Mouse (Mus musculus): Measurements from ENCODE around the gene Recql.

- TF ChIP-seq MAFK (IDR thresholded peaks at IDR 0.05; ENCODE audit: insufficient read depth, low read depth, low read length), result no peak
- no peak for TF ChIP-seq HCFC1 (IDR thresholded peaks at IDR 0.05; ENCODE audit: borderline replicate concordance, insufficient read depth, low read length)
- no peak for TF ChIP-seq CHD2 (IDR thresholded peaks at IDR 0.05; ENCODE audit: low read depth, low read length)
- TF ChIP-seq ZC3H11A (IDR thresholded peaks at IDR 0.05; ENCODE audit: borderline replicate concordance, low read depth, low read length), result no peak
- TF ChIP-seq ZNF384 (IDR thresholded peaks at IDR 0.05; ENCODE audit: low read depth, low read length), result no peak
Measured at GRCm38 (mm10) chr6:142384521-142384920, 2.4 kb downstream of the Recql start.
